Mouse (Mus musculus) gastrocnemius, postnatal 4 days (tissue): ENCODE data around the gene Supv3l1. TPM values are rescaled to one million over a fixed set of nuclear protein-coding genes. Genes with fewer than 3 reads are reported as not detected.

ENCODE experiments used
- DNase-seq, 2 experiments: peaks; one replicate each; pipeline ENCODE4 v3.0.0; 2021 to 2022; ENCODE audit warnings: low spot score in 2 of 2, mixed read lengths in 2 of 2
- total RNA-seq, 2 experiments: library from RNA; stranded (reverse); gene quantifications; 2 replicates each; pipeline ENCODE4 v1.2.3; 2021

The Supv3l1 gene
- total RNA-seq, 2 experiments from 2014 or later: 22.2 to 25.2 TPM

GRCm38 (mm10) chr10:62418831-62419356 is 30.6 kb downstream of the Supv3l1 start:
- DNase-seq: no peak

GRCm38 (mm10) chr10:62413606-62413982 is 35.9 kb downstream of the Supv3l1 start:
- DNase-seq: no peak

- no peak for DNase-seq
Observed at GRCm38 (mm10) chr10:62412906-62413605, 36.5 kb downstream of the Supv3l1 start.

- DNase-seq: no peak
Observed at GRCm38 (mm10) chr10:62411431-62412410, 37.8 kb downstream of the Supv3l1 start.

- DNase-seq: peak; percentile 38 to 67
Observed at GRCm38 (mm10) chr10:62410943-62411342, 38.6 kb downstream of the Supv3l1 start.

- peak; percentile 32 to 76 for DNase-seq
Observed at GRCm38 (mm10) chr10:62404901-62405300, 44.6 kb downstream of the Supv3l1 start.

GRCm38 (mm10) chr10:62401641-62402111 is 47.9 kb downstream of the Supv3l1 start:
- DNase-seq: peak in 1 of 2 experiments; percentile 56

GRCm38 (mm10) chr10:62383011-62383410 is 66.5 kb downstream of the Supv3l1 start:
- DNase-seq: no peak

GRCm38 (mm10) chr10:62380936-62381335 is 68.6 kb downstream of the Supv3l1 start:
- DNase-seq: no peak

- no peak for DNase-seq
Observed at GRCm38 (mm10) chr10:62379808-62380207, 69.7 kb downstream of the Supv3l1 start, which contains the start of gene Hk1. Hk1 (minus strand) TSS chr10:62379908.

Other genes with a start within 250 kb of the Supv3l1 start
- 10 to 100 TPM; 25.5 to 30.8 TPM for gene Tspan15, start 218.5 kb downstream of the Supv3l1 start, total RNA-seq
- not detected for gene Tacr2, start 197.3 kb downstream of the Supv3l1 start, total RNA-seq
- gene Hk1, start 69.8 kb downstream of the Supv3l1 start, total RNA-seq: 10 to 100 TPM; 26.1 to 27.2 TPM
- gene Hkdc1, start 27.2 kb downstream of the Supv3l1 start, total RNA-seq: under 1 TPM; 0.62 to 0.71 TPM
- under 1 TPM; 0.29 to 0.39 TPM for gene 4930507D05Rik, start 249 bp downstream of the Supv3l1 start, total RNA-seq
- gene Vps26a, start 37.1 kb upstream of the Supv3l1 start, total RNA-seq: 10 to 100 TPM; 30.4 to 32.8 TPM
- 10 to 100 TPM; 16.2 to 16.7 TPM for gene Srgn, start 77.7 kb upstream of the Supv3l1 start, total RNA-seq
- gene Kif1bp, start 128.7 kb upstream of the Supv3l1 start, total RNA-seq: 10 to 100 TPM; 29.4 to 31.0 TPM
- 10 to 100 TPM; 34.9 to 41.2 TPM for gene Ddx21, start 152.5 kb upstream of the Supv3l1 start, total RNA-seq
- gene Ddx50, start 201.5 kb upstream of the Supv3l1 start, total RNA-seq: 100 to 1,000 TPM in 1 of 2 experiments, 10 to 100 TPM in 1; 89.7 to 106 TPM